Mouse (Mus musculus) hematopoietic stem cell, adult 5-6 weeks (primary cell): ENCODE results near the gene Akr1c18. TPM values are rescaled to one million over a fixed set of nuclear protein-coding genes. Genes with fewer than 3 reads are reported as not detected.
"Not testable (repeated sequence)": the region's sequence is repeated elsewhere in the genome, so short reads cannot be mapped to it uniquely, and the experiment has no call there.

Experiments used
- ATAC-seq, 2 experiments: fragments of 125-278 bp in 1 of 2; replicated peaks in 1 of 2; 2 replicates each; pipeline ENCODE4 v1.8.0; 2016 to 2017; ENCODE audit warnings: inconsistent platforms in 2 of 2, mild to moderate bottlenecking in 2 of 2, moderate number of reproducible peaks in 2 of 2, low read depth in 1 of 2, moderate TSS enrichment in 1 of 2; ENCODE audit not compliant: low FRiP score in 2 of 2, poor library complexity in 2 of 2, severe bottlenecking in 2 of 2, insufficient read depth in 1 of 2, low TSS enrichment in 1 of 2
- total RNA-seq: library from RNA; stranded (forward); fragments of 172-1452, 232-1000 nt; gene quantifications from 2 replicates; pipeline ENCODE4 v1.2.3, GENCODE M21; 2017

Akr1c18 gene
- total RNA-seq, result not detected in 2 replicates

- ATAC-seq, result no peak
These were observed at the start of gene Akr1c18 for GRCm38 (mm10) chr13:4150518-4150917. TSS of gene Akr1c18 (minus strand) at chr13:4150654.

- ATAC-seq, result no peak
These were observed 42.1 kb upstream of the Akr1c18 start for GRCm38 (mm10) chr13:4192511-4192910.

- peak; percentile 96 to 97 for ATAC-seq
These were observed 40.5 kb upstream of the Akr1c18 start, which contains the start of gene Akr1c13 for GRCm38 (mm10) chr13:4190904-4191303. TSS of gene Akr1c13 (plus strand) at chr13:4191150.

- no peak for ATAC-seq
These were observed 37.7 kb upstream of the Akr1c18 start for GRCm38 (mm10) chr13:4188174-4188573.

- not testable (repeated sequence) for ATAC-seq
These were observed 36.4 kb upstream of the Akr1c18 start for GRCm38 (mm10) chr13:4186641-4187411.

GRCm38 (mm10) chr13:4183116-4183515, 32.7 kb upstream of the Akr1c18 start:
- no peak for ATAC-seq

- ATAC-seq, result not testable (repeated sequence)
These were observed 30.9 kb upstream of the Akr1c18 start for GRCm38 (mm10) chr13:4181321-4181720.

GRCm38 (mm10) chr13:4172978-4173377, 22.5 kb upstream of the Akr1c18 start:
- ATAC-seq, result no peak

- ATAC-seq, result no peak
These were observed 17.6 kb upstream of the Akr1c18 start for GRCm38 (mm10) chr13:4168006-4168405.

GRCm38 (mm10) chr13:4155286-4155685, 4.8 kb upstream of the Akr1c18 start:
- ATAC-seq, result no peak

GRCm38 (mm10) chr13:4153593-4153992, 3.1 kb upstream of the Akr1c18 start:
- no peak for ATAC-seq

- peak in 1 of 2 experiments; percentile 58; a peak in 2 of 4 replicates for ATAC-seq
These were observed 2.5 kb upstream of the Akr1c18 start for GRCm38 (mm10) chr13:4152908-4153307.

- ATAC-seq, result no peak
These were observed 6.2 kb downstream of the Akr1c18 start for GRCm38 (mm10) chr13:4144261-4144660.

GRCm38 (mm10) chr13:4133070-4133469, 17.4 kb downstream of the Akr1c18 start:
- peak; percentile 69 to 76; a peak in 3 of 4 replicates for ATAC-seq

- no peak for ATAC-seq
These were observed 18.7 kb downstream of the Akr1c18 start for GRCm38 (mm10) chr13:4131721-4132120.

GRCm38 (mm10) chr13:4131317-4131716, 19.1 kb downstream of the Akr1c18 start:
- ATAC-seq, result no peak

- peak; percentile 80 to 91 for ATAC-seq
These were observed 21.4 kb downstream of the Akr1c18 start for GRCm38 (mm10) chr13:4129100-4129499.

- ATAC-seq, result not testable (repeated sequence)
These were observed 24.6 kb downstream of the Akr1c18 start for GRCm38 (mm10) chr13:4125846-4126245.

- not testable (repeated sequence) for ATAC-seq
These were observed 26.0 kb downstream of the Akr1c18 start for GRCm38 (mm10) chr13:4124471-4124870.
